Mouse (Mus musculus) mature B cell (primary cell): ENCODE measurements around the gene Bpi.

Experiments used
- in situ Hi-C: fragments of 300-500 bp; cut with MboI; formaldehyde crosslinking; loops from 2 replicates; pipeline ENCODE4 v1.14.3; 2019

The Bpi gene

GRCm38 (mm10) chr2:158285655-158286054 is 27.8 kb downstream of the Bpi start:
- in situ Hi-C loops = no loop called here

GRCm38 (mm10) chr2:158295700-158296099 is 37.8 kb downstream of the Bpi start:
- in situ Hi-C loops = no loop called here

GRCm38 (mm10) chr2:158299203-158299602 is 41.3 kb downstream of the Bpi start:
- in situ Hi-C loops = no loop called here

GRCm38 (mm10) chr2:158299731-158300130 is 41.8 kb downstream of the Bpi start:
- in situ Hi-C loops = no loop called here

GRCm38 (mm10) chr2:158302807-158303206 is 44.9 kb downstream of the Bpi start:
- in situ Hi-C loops = no loop called here

GRCm38 (mm10) chr2:158305948-158306695 is 48.2 kb downstream of the Bpi start, which contains the start of gene Lbp:
Gene Lbp, plus strand, starts transcription at chr2:158306493.
- in situ Hi-C loops = no loop called here

- in situ Hi-C loops = no loop called here
Observed at GRCm38 (mm10) chr2:158306696-158307049, 48.8 kb downstream of the Bpi start.

GRCm38 (mm10) chr2:158308276-158308675 is 50.4 kb downstream of the Bpi start:
- in situ Hi-C loops = no loop called here

- in situ Hi-C loops = no loop called here
Observed at GRCm38 (mm10) chr2:158313089-158313488, 55.2 kb downstream of the Bpi start.

GRCm38 (mm10) chr2:158316371-158316770 is 58.5 kb downstream of the Bpi start:
- in situ Hi-C loops = no loop called here

GRCm38 (mm10) chr2:158317026-158317425 is 59.1 kb downstream of the Bpi start:
- in situ Hi-C loops = no loop called here

GRCm38 (mm10) chr2:158321596-158321995 is 63.7 kb downstream of the Bpi start:
- in situ Hi-C loops = no loop called here

- in situ Hi-C loops = no loop called here
Observed at GRCm38 (mm10) chr2:158322845-158323244, 65.0 kb downstream of the Bpi start.

- in situ Hi-C loops = no loop called here
Observed at GRCm38 (mm10) chr2:158324531-158325190, 66.8 kb downstream of the Bpi start.

GRCm38 (mm10) chr2:158325609-158326008 is 67.7 kb downstream of the Bpi start:
- in situ Hi-C loops = no loop called here
